Mouse (Mus musculus) spleen, postnatal 14 days (tissue): ENCODE results near the gene 4930512M02Rik.

Source experiments
- DNase-seq, 2 experiments: peaks; one replicate each; pipeline ENCODE4 v3.0.0; 2021 to 2022; ENCODE audit warnings: low spot score in 2 of 2

4930512M02Rik gene

DNA sequence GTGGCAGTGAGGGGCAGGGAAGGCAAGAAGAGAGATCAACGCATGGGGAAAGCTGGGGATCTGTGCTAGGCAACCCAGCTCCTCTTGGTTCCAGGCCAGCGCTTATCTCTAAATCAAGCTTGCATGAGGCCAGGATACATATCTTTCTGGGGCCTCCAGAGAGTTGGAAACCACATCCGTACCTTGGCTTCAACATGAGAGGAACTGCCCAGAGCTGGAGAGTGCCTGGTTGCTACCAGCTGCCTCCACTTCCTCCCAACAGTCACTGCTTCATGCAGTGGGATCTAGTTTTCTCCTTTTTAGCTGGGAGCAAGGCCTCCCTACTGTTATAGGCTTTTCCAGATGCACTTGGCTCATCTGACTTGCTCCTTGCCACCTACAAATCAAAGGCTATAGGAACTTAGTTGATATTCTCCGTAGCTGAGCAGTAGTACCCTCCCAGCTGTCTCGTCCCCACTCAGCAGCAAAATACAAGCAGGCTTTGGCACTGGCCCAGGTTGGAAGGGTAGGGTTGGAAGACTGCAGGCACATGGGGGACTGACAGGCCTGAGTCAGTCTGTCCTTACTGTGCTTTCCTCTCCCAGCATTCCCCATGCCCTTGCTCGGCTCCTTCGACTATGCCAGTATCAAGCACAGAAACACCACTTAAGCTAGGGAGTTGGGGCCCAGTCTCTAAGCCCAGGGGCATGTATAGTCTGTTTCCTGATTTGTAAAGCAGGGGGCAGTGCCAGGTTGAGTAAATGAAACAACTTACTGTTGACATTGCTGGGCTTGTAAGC, 63.2 kb downstream of the 4930512M02Rik start:
- DNase-seq = no peak

DNA sequence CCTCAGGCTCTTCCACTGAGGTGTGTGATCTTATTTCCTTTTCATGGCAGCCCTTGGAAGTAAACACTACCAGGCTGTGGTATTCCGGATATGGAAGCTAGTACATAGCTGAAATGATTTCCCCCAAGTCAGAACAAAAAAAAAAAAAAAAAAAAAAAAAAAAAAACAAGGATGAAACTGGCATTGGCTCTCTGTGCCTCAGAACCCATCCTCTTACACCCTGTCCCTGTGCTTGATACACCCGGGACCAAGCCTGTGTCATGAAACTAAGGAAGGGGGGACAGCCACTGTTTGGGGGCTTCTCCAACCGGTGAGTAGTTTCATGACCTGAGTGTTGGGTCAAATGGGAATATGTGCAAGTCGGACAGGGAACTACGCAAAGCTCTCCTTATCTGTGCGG, 66.5 kb downstream of the 4930512M02Rik start:
- no peak for DNase-seq

DNA sequence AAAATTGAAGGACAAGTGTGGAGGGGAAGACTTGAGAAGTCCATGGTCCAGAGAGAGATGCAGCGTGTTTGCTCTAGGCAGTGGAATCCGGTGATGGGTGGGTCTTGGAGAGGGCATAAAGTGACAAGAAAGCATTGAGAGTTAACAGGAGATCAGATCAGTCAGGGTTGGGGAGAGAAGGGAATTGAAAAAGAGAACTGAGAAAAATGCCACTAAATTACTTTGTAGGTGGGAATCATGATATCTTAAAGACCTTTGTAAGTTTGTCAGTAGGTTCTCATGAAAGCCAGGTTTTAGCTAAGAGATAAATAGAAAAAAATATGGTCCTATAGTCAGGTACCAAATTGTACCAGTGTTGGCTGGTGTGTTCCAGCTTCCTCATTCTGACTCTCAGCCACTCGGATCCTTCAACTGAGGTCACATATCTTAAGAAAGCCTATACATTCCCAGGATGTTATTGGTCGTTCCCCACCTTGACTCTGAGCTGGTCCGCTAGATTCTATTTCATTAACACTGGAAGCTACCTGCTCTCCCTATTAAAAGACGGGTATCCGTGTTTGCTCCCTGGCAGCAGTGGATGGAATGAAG, 68.4 kb downstream of the 4930512M02Rik start:
- DNase-seq = no peak

DNA sequence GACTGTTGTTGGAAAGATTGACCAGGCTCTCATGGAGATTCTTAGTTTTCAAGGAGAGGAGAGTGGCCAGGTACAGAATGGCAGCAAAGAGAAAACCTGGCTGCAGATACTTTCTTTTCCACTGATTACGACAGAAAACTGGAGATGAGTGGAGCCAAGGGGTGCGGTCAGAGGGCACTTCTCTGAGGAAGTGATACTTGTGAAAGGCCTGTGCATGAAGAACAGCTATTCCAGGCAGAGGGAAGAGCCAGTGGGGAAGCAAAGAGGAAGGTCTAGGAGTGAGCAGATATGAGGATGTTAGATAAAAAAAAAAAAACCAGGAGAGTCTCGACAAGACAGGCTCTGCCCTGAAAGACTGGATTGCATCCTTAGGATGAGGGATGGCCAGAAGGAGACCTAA, 69.0 kb downstream of the 4930512M02Rik start:
- no peak for DNase-seq

DNA sequence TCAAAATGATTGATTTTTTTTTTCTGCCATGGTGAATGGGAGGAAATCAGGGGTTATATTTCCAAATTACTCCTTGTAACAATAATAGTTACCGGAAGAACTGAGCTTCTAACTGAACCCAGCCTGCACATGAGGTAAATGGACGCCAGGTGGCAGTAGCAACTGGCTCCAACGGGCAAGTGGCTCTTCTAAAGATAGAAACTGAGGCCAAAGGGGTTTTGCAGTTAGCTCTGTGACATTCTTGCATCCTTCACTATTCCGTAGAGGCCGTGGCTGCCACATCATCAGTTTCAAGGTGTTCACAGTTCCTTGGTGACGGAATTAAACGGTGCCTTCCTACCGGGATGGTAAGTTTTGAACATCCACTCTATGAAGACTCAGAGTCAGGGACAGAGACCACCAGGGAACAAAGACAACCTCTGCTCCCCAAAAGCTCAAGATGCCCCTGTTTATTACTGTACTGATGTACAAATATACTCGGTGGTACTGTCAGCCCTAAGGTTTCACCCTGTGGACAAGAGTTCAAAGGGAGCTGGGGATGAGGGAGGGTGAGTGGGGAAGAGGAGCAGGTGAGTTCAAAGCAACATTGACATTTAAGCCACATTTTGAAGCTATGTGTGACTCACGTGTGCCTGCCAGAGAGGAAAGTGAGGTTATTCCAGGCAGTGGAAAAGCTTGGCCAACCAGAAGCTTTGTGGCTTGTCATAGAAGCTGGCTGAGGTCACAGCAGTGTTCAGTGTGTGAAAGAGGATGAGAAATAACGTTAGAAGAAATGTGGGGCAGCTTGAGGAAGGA, 70.3 kb downstream of the 4930512M02Rik start:
- DNase-seq = peak; percentile 69 to 80

DNA sequence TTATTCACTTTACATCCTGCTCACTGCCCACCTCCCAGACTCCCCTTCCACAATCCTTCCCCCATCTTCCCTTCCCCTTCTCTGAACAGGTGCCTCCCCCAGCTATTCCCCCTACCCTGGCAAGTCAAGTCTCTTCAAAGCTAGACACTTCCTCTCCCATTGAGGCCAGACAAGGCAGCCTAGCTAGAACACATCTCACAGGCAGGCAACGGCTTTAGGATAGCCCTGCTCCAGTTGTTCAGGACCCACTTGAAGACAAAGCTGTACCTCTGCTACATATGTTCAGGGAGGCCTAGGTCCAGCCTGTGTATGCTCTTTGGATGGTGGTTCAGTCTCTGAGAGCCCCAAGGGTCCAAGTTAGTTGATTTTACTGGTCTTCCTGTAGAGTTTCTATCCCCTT, 71.4 kb downstream of the 4930512M02Rik start:
- no peak for DNase-seq

DNA sequence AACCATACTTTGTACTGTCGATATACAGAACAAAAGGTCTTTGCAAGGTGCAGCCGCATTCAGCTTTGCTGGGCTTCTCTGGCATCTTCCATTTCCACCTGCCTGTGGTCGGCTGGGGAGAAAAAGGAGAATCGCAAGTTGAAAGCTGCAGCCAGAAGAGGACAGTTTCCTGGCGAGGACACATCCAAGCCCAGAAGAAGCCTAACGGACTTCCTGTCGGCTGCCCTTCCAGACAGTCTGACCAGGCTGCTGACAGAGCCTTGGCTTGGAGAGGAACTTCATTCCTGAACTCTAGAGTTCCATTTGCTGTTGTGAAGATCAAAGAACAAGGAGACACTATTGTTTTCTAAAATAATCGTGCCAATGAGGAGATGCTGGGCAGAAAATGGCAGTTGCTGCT, 72.1 kb downstream of the 4930512M02Rik start:
- DNase-seq = no peak

DNA sequence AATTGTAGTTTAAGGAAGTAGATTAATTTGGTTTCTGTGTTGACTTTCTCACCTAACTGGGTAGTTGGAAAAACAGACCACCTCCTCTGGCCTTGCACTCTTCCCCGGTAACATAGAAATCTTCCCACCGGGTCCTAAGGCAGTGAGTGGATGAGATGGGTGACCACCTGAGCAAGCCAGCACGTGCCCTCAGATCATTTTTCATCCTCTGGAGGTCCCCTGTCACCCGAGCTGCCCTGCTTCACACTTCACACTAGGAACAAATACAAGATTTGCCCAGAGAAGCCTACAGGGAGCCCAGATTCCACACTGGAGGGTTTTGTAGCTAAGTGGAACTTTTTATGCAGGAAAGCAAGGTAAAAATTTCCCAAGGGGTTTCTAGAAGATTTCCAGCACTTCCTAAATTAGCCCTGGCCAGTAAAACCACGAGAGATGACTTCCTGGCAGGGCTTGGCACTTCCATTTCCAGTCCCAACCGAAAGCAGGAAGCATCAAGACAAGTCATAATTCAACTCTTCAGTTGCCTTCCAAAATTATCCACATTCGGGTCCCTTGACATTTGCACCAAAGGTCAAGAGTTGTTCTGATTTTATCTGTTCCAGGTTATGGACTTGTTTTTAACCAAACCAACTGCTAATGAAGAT, 79.9 kb downstream of the 4930512M02Rik start:
- no peak for DNase-seq

DNA sequence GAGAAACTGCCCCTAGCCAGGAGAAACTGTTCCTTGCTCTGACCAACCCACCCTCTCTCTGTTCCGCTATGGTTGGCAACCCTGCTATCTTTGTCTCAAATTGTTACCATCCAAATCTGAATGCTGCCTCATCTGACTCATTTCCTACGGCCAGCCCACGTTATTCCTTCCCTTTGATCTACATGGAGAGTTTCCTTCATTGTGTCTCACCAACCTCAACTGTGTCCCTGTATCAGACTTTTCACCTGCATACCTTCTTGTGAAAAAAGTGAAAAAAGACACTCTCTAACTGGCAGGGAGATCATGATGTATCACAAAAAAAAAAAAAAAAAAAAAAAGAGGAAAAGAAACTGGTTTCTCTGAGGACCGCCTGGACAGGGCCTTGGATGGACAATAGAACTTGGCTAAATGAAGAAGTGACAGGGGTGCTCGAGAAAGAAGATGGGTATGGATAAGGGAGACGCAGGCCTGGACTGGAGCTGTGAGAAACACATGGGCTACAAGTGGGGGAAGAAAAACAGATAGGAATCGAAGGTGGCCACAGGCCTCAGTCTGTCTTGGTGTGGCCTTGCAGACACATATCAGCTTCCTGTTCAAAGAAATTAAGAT, 80.6 kb downstream of the 4930512M02Rik start:
- DNase-seq = no peak

DNA sequence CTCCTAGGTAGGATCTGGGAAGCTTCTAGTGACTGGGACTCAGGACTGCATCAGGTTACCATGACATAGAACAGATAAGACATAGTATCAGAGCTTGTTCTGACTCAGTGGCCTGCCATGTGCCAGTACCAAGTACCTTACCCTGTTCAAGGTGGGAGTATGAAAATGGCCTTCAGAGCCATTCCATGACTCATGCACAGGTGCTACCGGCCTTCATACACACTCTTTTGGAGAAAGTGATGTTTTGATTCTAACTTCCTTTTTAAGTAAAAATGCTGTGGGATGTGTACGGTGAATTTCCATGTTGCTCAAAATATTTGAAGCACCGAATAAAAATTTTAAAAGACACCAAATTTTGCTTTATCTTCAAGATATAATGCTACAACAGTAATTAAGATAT, 81.7 kb downstream of the 4930512M02Rik start:
- DNase-seq = no peak
